Mouse (Mus musculus): ENCODE data around the gene Rbfox2.

Rbfox2 gene

DNA sequence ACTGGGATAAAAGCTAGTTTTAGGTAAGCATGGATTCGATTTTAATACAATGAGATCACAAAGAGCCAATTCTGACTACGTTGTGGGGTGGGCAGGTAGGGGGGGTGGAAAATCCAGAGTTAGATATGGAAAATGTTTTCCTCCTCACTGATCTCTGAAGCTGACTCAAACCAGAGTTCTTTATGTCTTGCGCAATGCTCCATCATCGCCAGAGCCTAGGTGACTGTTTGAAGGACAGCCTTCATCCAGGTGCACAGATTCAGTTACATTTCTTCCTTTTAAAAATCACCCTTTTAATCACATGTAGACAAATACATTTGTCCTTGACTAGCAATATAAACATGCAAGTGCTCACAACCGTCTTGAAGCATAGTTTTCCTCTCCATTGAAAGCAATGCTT, 62.2 kb downstream of the Rbfox2 start:
- Histone ChIP-seq H3K27me3 (ENCODE audit: insufficient read depth, low read length) (no peaks in the 10 kb centered on the region), H3K36me3 (ENCODE audit: insufficient read depth, low read length) (no peaks in the 10 kb centered on the region), H3K4me3 (replicated peaks; ENCODE audit: low read length) (no peak overlapping the region), H3K4me1 (replicated peaks; ENCODE audit: low read depth, low read length) (peaks cover 43% of the 10 kb centered on the region), H3K9me3 (ENCODE audit: low read length) (no peaks in the 10 kb centered on the region)
- TF ChIP-seq POU5F1 (IDR thresholded peaks at IDR 0.05; ENCODE audit: borderline replicate concordance, low read length): no peak
- no peak for TF ChIP-seq NANOG (IDR thresholded peaks at IDR 0.05; ENCODE audit: borderline replicate concordance, low read length)
- TF ChIP-seq CTCF (conservative IDR thresholded peaks at IDR 0.05; ENCODE audit: low read length): no peak

- Histone ChIP-seq H3K9me3 (ENCODE audit: low read length) (no peaks in the 10 kb centered on the region), H3K4me1 (replicated peaks; ENCODE audit: low read depth, low read length) (peaks cover 40% of the 10 kb centered on the region), H3K27me3 (ENCODE audit: insufficient read depth, low read length) (no peaks in the 10 kb centered on the region), H3K4me3 (replicated peaks; ENCODE audit: low read length) (no peak overlapping the region), H3K36me3 (ENCODE audit: insufficient read depth, low read length) (no peaks in the 10 kb centered on the region)
- TF ChIP-seq POU5F1 (IDR thresholded peaks at IDR 0.05; ENCODE audit: borderline replicate concordance, low read length) (no peak), CTCF (conservative IDR thresholded peaks at IDR 0.05; ENCODE audit: low read length) (no peak), NANOG (IDR thresholded peaks at IDR 0.05; ENCODE audit: borderline replicate concordance, low read length) (no peak)
These were observed 62.8 kb downstream of the Rbfox2 start for GRCm38 (mm10) chr15:77243876-77244560.

- Histone ChIP-seq H3K4me3 (replicated peaks; ENCODE audit: low read length) (no peak overlapping the region), H3K4me1 (replicated peaks; ENCODE audit: low read depth, low read length) (peaks cover 35% of the 10 kb centered on the region), H3K36me3 (ENCODE audit: insufficient read depth, low read length) (no peaks in the 10 kb centered on the region), H3K27me3 (ENCODE audit: insufficient read depth, low read length) (no peaks in the 10 kb centered on the region), H3K9me3 (ENCODE audit: low read length) (no peaks in the 10 kb centered on the region)
- TF ChIP-seq POU5F1 (IDR thresholded peaks at IDR 0.05; ENCODE audit: borderline replicate concordance, low read length): no peak
- TF ChIP-seq NANOG (IDR thresholded peaks at IDR 0.05; ENCODE audit: borderline replicate concordance, low read length): no peak
- TF ChIP-seq CTCF (conservative IDR thresholded peaks at IDR 0.05; ENCODE audit: low read length): no peak
These were observed 66.2 kb downstream of the Rbfox2 start for GRCm38 (mm10) chr15:77240607-77241006.

DNA sequence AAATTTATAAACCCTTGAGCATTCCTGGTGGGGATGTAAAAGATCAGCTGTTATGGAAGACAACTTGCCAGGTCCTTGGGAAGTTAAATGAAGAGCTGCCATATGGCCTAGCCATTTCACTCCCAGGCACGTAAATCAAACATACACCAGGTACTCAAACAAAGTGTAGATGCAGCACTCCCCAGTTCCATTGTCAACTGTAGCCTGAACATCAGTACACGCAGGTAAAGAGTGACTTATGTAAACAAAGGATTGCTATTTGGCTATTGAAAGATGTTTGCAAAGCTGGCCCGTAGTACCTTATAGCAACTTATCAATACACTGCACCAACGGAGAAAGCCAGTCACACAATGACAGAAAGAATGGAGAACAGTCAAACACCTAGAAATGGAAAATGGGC, 67.2 kb downstream of the Rbfox2 start:
- H3K4me1 ChIP-seq (replicated peaks; ENCODE audit: low read depth, low read length): peaks cover 32% of the 10 kb centered on the region
- H3K9me3 ChIP-seq (ENCODE audit: low read length): no peaks in the 10 kb centered on the region
- H3K4me3 ChIP-seq (replicated peaks; ENCODE audit: low read length): no peak overlapping the region
- TF ChIP-seq CTCF (conservative IDR thresholded peaks at IDR 0.05; ENCODE audit: low read length): no peak
- TF ChIP-seq NANOG (IDR thresholded peaks at IDR 0.05; ENCODE audit: borderline replicate concordance, low read length): no peak
- no peak for TF ChIP-seq POU5F1 (IDR thresholded peaks at IDR 0.05; ENCODE audit: borderline replicate concordance, low read length)
- H3K36me3 ChIP-seq (ENCODE audit: insufficient read depth, low read length): no peaks in the 10 kb centered on the region
- no peaks in the 10 kb centered on the region for H3K27me3 ChIP-seq (ENCODE audit: insufficient read depth, low read length)

GRCm38 (mm10) chr15:77237661-77238060, 69.1 kb downstream of the Rbfox2 start:
- Histone ChIP-seq H3K9me3 (ENCODE audit: low read length) (no peaks in the 10 kb centered on the region), H3K36me3 (ENCODE audit: insufficient read depth, low read length) (no peaks in the 10 kb centered on the region), H3K4me1 (replicated peaks; ENCODE audit: low read depth, low read length) (peaks cover 36% of the 10 kb centered on the region), H3K27me3 (ENCODE audit: insufficient read depth, low read length) (no peaks in the 10 kb centered on the region), H3K4me3 (replicated peaks; ENCODE audit: low read length) (no peak overlapping the region)
- TF ChIP-seq NANOG (IDR thresholded peaks at IDR 0.05; ENCODE audit: borderline replicate concordance, low read length): no peak
- no peak for TF ChIP-seq CTCF (conservative IDR thresholded peaks at IDR 0.05; ENCODE audit: low read length)
- no peak for TF ChIP-seq POU5F1 (IDR thresholded peaks at IDR 0.05; ENCODE audit: borderline replicate concordance, low read length)

GRCm38 (mm10) chr15:77236055-77236567, 70.7 kb downstream of the Rbfox2 start:
- TF ChIP-seq CTCF (conservative IDR thresholded peaks at IDR 0.05; ENCODE audit: low read length): no peak
- no peak for TF ChIP-seq POU5F1 (IDR thresholded peaks at IDR 0.05; ENCODE audit: borderline replicate concordance, low read length)
- no peak for TF ChIP-seq NANOG (IDR thresholded peaks at IDR 0.05; ENCODE audit: borderline replicate concordance, low read length)
- Histone ChIP-seq H3K9me3 (ENCODE audit: low read length) (no peaks in the 10 kb centered on the region), H3K27me3 (ENCODE audit: insufficient read depth, low read length) (no peaks in the 10 kb centered on the region), H3K36me3 (ENCODE audit: insufficient read depth, low read length) (no peaks in the 10 kb centered on the region), H3K4me3 (replicated peaks; ENCODE audit: low read length) (no peak overlapping the region), H3K4me1 (replicated peaks; ENCODE audit: low read depth, low read length) (peaks cover 33% of the 10 kb centered on the region)

- Histone ChIP-seq H3K4me1 (replicated peaks; ENCODE audit: low read depth, low read length) (peaks cover 34% of the 10 kb centered on the region), H3K36me3 (ENCODE audit: insufficient read depth, low read length) (no peaks in the 10 kb centered on the region), H3K9me3 (ENCODE audit: low read length) (no peaks in the 10 kb centered on the region), H3K27me3 (ENCODE audit: insufficient read depth, low read length) (no peaks in the 10 kb centered on the region), H3K4me3 (replicated peaks; ENCODE audit: low read length) (no peak overlapping the region)
- TF ChIP-seq POU5F1 (IDR thresholded peaks at IDR 0.05; ENCODE audit: borderline replicate concordance, low read length) (no peak), CTCF (conservative IDR thresholded peaks at IDR 0.05; ENCODE audit: low read length) (no peak), NANOG (IDR thresholded peaks at IDR 0.05; ENCODE audit: borderline replicate concordance, low read length) (no peak)
These were observed 71.3 kb downstream of the Rbfox2 start for GRCm38 (mm10) chr15:77235551-77235950.

DNA sequence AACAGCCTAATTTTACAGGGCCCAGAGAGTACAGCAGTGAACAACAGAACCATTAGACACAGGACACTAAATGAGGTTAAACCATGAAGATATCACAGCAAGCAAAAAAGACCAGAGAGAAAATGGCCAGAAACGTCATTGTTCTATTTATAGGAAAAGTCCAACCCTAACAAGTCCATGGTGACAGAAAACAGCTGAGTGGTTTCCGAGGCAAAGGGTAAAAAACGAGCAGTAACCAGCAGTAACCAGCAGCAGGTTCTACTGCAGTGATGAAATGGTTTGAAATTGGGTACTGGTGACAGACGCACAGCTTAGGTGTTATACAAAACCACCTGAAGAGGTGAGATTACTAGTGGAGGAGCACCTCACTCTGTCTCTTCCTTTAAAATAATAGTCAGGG, 72.5 kb downstream of the Rbfox2 start:
- Histone ChIP-seq H3K9me3 (ENCODE audit: low read length) (no peaks in the 10 kb centered on the region), H3K4me1 (replicated peaks; ENCODE audit: low read depth, low read length) (peaks cover 45% of the 10 kb centered on the region), H3K36me3 (ENCODE audit: insufficient read depth, low read length) (no peaks in the 10 kb centered on the region), H3K4me3 (replicated peaks; ENCODE audit: low read length) (no peak overlapping the region), H3K27me3 (ENCODE audit: insufficient read depth, low read length) (no peaks in the 10 kb centered on the region)
- TF ChIP-seq POU5F1 (IDR thresholded peaks at IDR 0.05; ENCODE audit: borderline replicate concordance, low read length): no peak
- TF ChIP-seq NANOG (IDR thresholded peaks at IDR 0.05; ENCODE audit: borderline replicate concordance, low read length): no peak
- TF ChIP-seq CTCF (conservative IDR thresholded peaks at IDR 0.05; ENCODE audit: low read length): no peak

DNA sequence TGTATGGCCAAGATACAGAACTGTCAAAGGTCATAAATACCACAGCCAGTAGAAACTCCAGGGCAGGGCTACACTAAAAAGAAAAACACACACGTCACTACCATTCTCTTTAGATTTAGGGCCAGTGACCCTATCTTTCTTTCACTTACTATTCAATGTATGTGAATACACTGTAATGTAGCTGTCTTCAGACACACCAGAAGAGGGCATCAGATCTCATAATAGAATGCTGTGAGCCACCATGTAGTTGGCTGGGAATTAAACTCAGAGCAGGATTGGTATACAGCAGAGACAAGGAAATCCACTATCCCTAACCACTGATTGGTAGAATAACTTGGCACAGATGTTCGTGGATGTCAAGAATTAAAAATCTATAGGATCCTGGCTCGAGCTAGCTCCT, 76.7 kb downstream of the Rbfox2 start:
- H3K36me3 ChIP-seq (ENCODE audit: insufficient read depth, low read length): no peaks in the 10 kb centered on the region
- H3K4me3 ChIP-seq (replicated peaks; ENCODE audit: low read length): no peak overlapping the region
- no peaks in the 10 kb centered on the region for H3K9me3 ChIP-seq (ENCODE audit: low read length)
- TF ChIP-seq NANOG (IDR thresholded peaks at IDR 0.05; ENCODE audit: borderline replicate concordance, low read length): no peak
- TF ChIP-seq CTCF (conservative IDR thresholded peaks at IDR 0.05; ENCODE audit: low read length): no peak
- TF ChIP-seq POU5F1 (IDR thresholded peaks at IDR 0.05; ENCODE audit: borderline replicate concordance, low read length): no peak
- peaks cover 52% of the 10 kb centered on the region for H3K4me1 ChIP-seq (replicated peaks; ENCODE audit: low read depth, low read length)
- H3K27me3 ChIP-seq (ENCODE audit: insufficient read depth, low read length): no peaks in the 10 kb centered on the region

All from E14TG2a.4 (cell line).